Mouse (Mus musculus) limb, embryonic 11.5 days (tissue): ENCODE measurements around the gene Zdhhc16. TPM values are rescaled to one million over a fixed set of nuclear protein-coding genes. Genes with fewer than 3 reads are reported as not detected.

Experiments used
- ATAC-seq: fragments of 200-750 bp; cut with Nextera tagmentation; 2 replicates; pipeline ENCODE4 v1.8.0; 2017; ENCODE audit warnings: low read depth; ENCODE audit not compliant: insufficient number of reproducible peaks, low FRiP score, low TSS enrichment
- DNase-seq: peaks from one replicate; pipeline ENCODE4 v3.0.0-alpha.2; 2015; ENCODE audit warnings: low spot score
- H3K27ac ChIP-seq: fragments of 300-500 bp; sonication (generic); replicated peaks from 2 replicates; pipeline ENCODE4 v1.5.1; 2014; ENCODE audit warnings: low read depth, mild to moderate bottlenecking, low read length
- H3K27me3 ChIP-seq: fragments of 300-500 bp; sonication (generic); 2 replicates; pipeline ENCODE4 v1.6.1; 2014; ENCODE audit warnings: mild to moderate bottlenecking, low read length, mixed read lengths; ENCODE audit not compliant: control insufficient read depth, insufficient read depth
- H3K36me3 ChIP-seq: fragments of 300-500 bp; sonication (generic); 2 replicates; pipeline ENCODE4 v1.6.1; 2014; ENCODE audit warnings: mild to moderate bottlenecking, low read length, moderate library complexity, mixed read lengths; ENCODE audit not compliant: control insufficient read depth, insufficient read depth
- H3K4me1 ChIP-seq: fragments of 300-500 bp; sonication (generic); 2 replicates; pipeline ENCODE4 v1.6.1; 2014; ENCODE audit warnings: low read length, mixed read lengths; ENCODE audit not compliant: control insufficient read depth, insufficient read depth
- H3K4me2 ChIP-seq: fragments of 300-500 bp; sonication (generic); 2 replicates; pipeline ENCODE4 v1.6.1; 2014; ENCODE audit warnings: low read depth, mild to moderate bottlenecking, moderate library complexity; ENCODE audit not compliant: severe bottlenecking
- H3K4me3 ChIP-seq: fragments of 300-500 bp; sonication (generic); 2 replicates; pipeline ENCODE4 v1.5.1; 2014; ENCODE audit warnings: low read depth, low read length
- H3K9ac ChIP-seq: fragments of 300-500 bp; sonication (generic); 2 replicates; pipeline ENCODE4 v1.6.1; 2014; ENCODE audit warnings: mild to moderate bottlenecking, low read length
- H3K9me3 ChIP-seq: fragments of 300-500 bp; sonication (generic); 2 replicates; pipeline ENCODE4 v1.6.1; 2016; ENCODE audit warnings: low read length; ENCODE audit not compliant: control insufficient read depth
- WGBS: fragments of 180-500 bp; shearing (Covaris S2); extraction: QIAGEN DNeasy Blood & Tissue Kit; methylation state at CpG from one replicate; pipeline ENCODE4 v1.1.7; 2014; 5-methylcytosine and 5-hydroxymethylcytosine counted together
- polyA plus RNA-seq: library from polyadenylated mRNA; unstranded; fragments of >200 nt; fragmentation: Nextera tagmentation; extraction: Ambion mirVana; gene quantifications from 2 replicates; pipeline ENCODE4 v1.2.1, GENCODE M21; 2014

Zdhhc16 gene
- polyA plus RNA-seq, 1 experiment from 2014 or later = 72.1 TPM

- no peak overlapping the region for H3K4me3 ChIP-seq
- no peaks in the 10 kb centered on the region for H3K36me3 ChIP-seq
- no peak for ATAC-seq
- H3K27ac ChIP-seq = no peak overlapping the region
- H3K4me2 ChIP-seq = no peak overlapping the region
- no peak for DNase-seq
- 45% methylated on average over 2 of the region's 2 CpGs for WGBS
- no peak overlapping the region for H3K9ac ChIP-seq
- no peaks in the 10 kb centered on the region for H3K27me3 ChIP-seq
- no peaks in the 10 kb centered on the region for H3K4me1 ChIP-seq
- no peaks in the 10 kb centered on the region for H3K9me3 ChIP-seq
These were observed 31.6 kb upstream of the Zdhhc16 start for GRCm38 (mm10) chr19:41901696-41902095.

- H3K27ac ChIP-seq = no peak overlapping the region
- no peak for ATAC-seq
- H3K4me1 ChIP-seq = no peaks in the 10 kb centered on the region
- 89% methylated on average over 10 of the region's 10 CpGs for WGBS
- H3K9me3 ChIP-seq = no peaks in the 10 kb centered on the region
- no peak overlapping the region for H3K4me2 ChIP-seq
- H3K9ac ChIP-seq = no peak overlapping the region
- H3K36me3 ChIP-seq = no peaks in the 10 kb centered on the region
- no peak for DNase-seq
- H3K27me3 ChIP-seq = no peaks in the 10 kb centered on the region
- H3K4me3 ChIP-seq = no peak overlapping the region
These were observed 30.3 kb upstream of the Zdhhc16 start for GRCm38 (mm10) chr19:41902848-41903593.

- no peak overlapping the region for H3K27ac ChIP-seq
- WGBS = 84% methylated on average over 2 of the region's 2 CpGs
- no peaks in the 10 kb centered on the region for H3K9me3 ChIP-seq
- no peak overlapping the region for H3K4me3 ChIP-seq
- no peak overlapping the region for H3K9ac ChIP-seq
- no peaks in the 10 kb centered on the region for H3K36me3 ChIP-seq
- DNase-seq = no peak
- ATAC-seq = no peak
- no peak overlapping the region for H3K4me2 ChIP-seq
- H3K27me3 ChIP-seq = no peaks in the 10 kb centered on the region
- no peaks in the 10 kb centered on the region for H3K4me1 ChIP-seq
These were observed 28.0 kb upstream of the Zdhhc16 start for GRCm38 (mm10) chr19:41905246-41905645.

GRCm38 (mm10) chr19:41906311-41907078 lies 26.8 kb upstream of the Zdhhc16 start:
- no peaks in the 10 kb centered on the region for H3K9me3 ChIP-seq

GRCm38 (mm10) chr19:41907079-41907760 lies 26.1 kb upstream of the Zdhhc16 start:
- no peaks in the 10 kb centered on the region for H3K36me3 ChIP-seq
- H3K4me1 ChIP-seq = no peaks in the 10 kb centered on the region
- ATAC-seq (no peak), DNase-seq (no peak)
- WGBS = 56% methylated on average over 8 of the region's 8 CpGs
- no peak overlapping the region for H3K4me3 ChIP-seq
- no peaks in the 10 kb centered on the region for H3K9me3 ChIP-seq
- no peak overlapping the region for H3K9ac ChIP-seq
- H3K4me2 ChIP-seq = no peak overlapping the region
- H3K27me3 ChIP-seq = no peaks in the 10 kb centered on the region
- H3K27ac ChIP-seq = no peak overlapping the region

More at GRCm38 (mm10) chr19:41906311-41907078, 26.8 kb upstream of the Zdhhc16 start:
- H3K4me2 ChIP-seq = no peak overlapping the region
- 63% methylated on average over 6 of the region's 6 CpGs for WGBS
- no peaks in the 10 kb centered on the region for H3K36me3 ChIP-seq
- ATAC-seq (no peak), DNase-seq (no peak)
- no peaks in the 10 kb centered on the region for H3K27me3 ChIP-seq
- H3K27ac ChIP-seq = no peak overlapping the region
- no peaks in the 10 kb centered on the region for H3K4me1 ChIP-seq
- no peak overlapping the region for H3K4me3 ChIP-seq
- H3K9ac ChIP-seq = no peak overlapping the region

GRCm38 (mm10) chr19:41908736-41909135 lies 24.5 kb upstream of the Zdhhc16 start:
- no peaks in the 10 kb centered on the region for H3K36me3 ChIP-seq
- DNase-seq (no peak), ATAC-seq (no peak)
- H3K9ac ChIP-seq = no peak overlapping the region
- no peak overlapping the region for H3K4me2 ChIP-seq
- H3K4me1 ChIP-seq = peaks cover 5% of the 10 kb centered on the region
- H3K27me3 ChIP-seq = no peaks in the 10 kb centered on the region
- no peak overlapping the region for H3K4me3 ChIP-seq
- 92% methylated on average over 3 of the region's 3 CpGs for WGBS
- no peak overlapping the region for H3K27ac ChIP-seq
- no peaks in the 10 kb centered on the region for H3K9me3 ChIP-seq

GRCm38 (mm10) chr19:41910396-41910795 lies 22.9 kb upstream of the Zdhhc16 start:
- H3K36me3 ChIP-seq = no peaks in the 10 kb centered on the region
- 91% methylated on average over 2 of the region's 2 CpGs for WGBS
- H3K9me3 ChIP-seq = no peaks in the 10 kb centered on the region
- H3K27ac ChIP-seq = no peak overlapping the region
- no peak overlapping the region for H3K9ac ChIP-seq
- no peaks in the 10 kb centered on the region for H3K27me3 ChIP-seq
- no peak for ATAC-seq
- DNase-seq = no peak
- H3K4me2 ChIP-seq = no peak overlapping the region
- H3K4me3 ChIP-seq = no peak overlapping the region
- H3K4me1 ChIP-seq = peaks cover 10% of the 10 kb centered on the region
